Mouse (Mus musculus) ES-E14 (cell line): Measurements from ENCODE around the gene Grap2.

Source experiments
- ZC3H11A ChIP-seq: IDR thresholded peaks from 2 replicates; pipeline ENCODE4 v1.6.1; 2012; ENCODE audit warnings: low read depth, mild to moderate bottlenecking, inconsistent platforms, low read length, borderline replicate concordance
- ZNF384 ChIP-seq: IDR thresholded peaks from 2 replicates; pipeline ENCODE4 v1.6.1; 2012; ENCODE audit warnings: low read depth, low read length, inconsistent platforms

- TF ChIP-seq ZC3H11A, result no peak
- no peak for TF ChIP-seq ZNF384
These were observed 3.2 kb upstream of the Grap2 start for GRCm38 (mm10) chr15:80569205-80569604.
